Comparison of ENCODE assay signal across 9 mouse cellular contexts in genomic region chr15:89622312-89622958, GRCm38 (mm10). TPM values are rescaled to one million over a fixed set of nuclear protein-coding genes. Genes with fewer than 3 reads are reported as not detected.
DNase-seq lines count a peak whose midpoint lies in the region; ATAC-seq and TF ChIP-seq lines count a peak whose summit lies in the region.
"Had no signal": no experiment of that assay in that cellular context is flagged by ENCODE, and none has a peak within 500 bp of the region (broad histone marks: within the 10 kb centered on the region; RNA-seq: fewer than 3 reads in every experiment).

No protein-coding gene starts in this region.

- peak; percentile 62 for ATAC-seq in forebrain, postnatal 0 days

- H3K4me3 ChIP-seq in E14TG2a.4 (replicated peaks; ENCODE audit: low read length) = no peak overlapping the region; the same call in 1 of the 2 replicates
- H3K4me3 ChIP-seq in cerebellum, adult 2 months (replicated peaks; ENCODE audit: insufficient read depth, low read depth, low read length) = no peak overlapping the region
- no peak overlapping the region for H3K4me3 ChIP-seq in forebrain, postnatal 0 days (ENCODE audit: low read depth, low read length)
- H3K4me3 ChIP-seq in midbrain, embryonic 10.5 days = no peak overlapping the region
- H3K4me3 ChIP-seq: liver, embryonic 13.5 days had no signal

- no peak overlapping the region for H3K4me2 ChIP-seq in forebrain, postnatal 0 days (ENCODE audit: low read depth)
- H3K4me2 ChIP-seq: liver, embryonic 13.5 days had no signal

- 75% methylated on average over 12 of the region's 12 CpGs for WGBS in cerebellum, adult 2 months
- 70% methylated on average over 12 of the region's 12 CpGs for WGBS in forebrain, postnatal 0 days
- 78% methylated on average over 12 of the region's 12 CpGs for WGBS in midbrain, embryonic 10.5 days

- H3K9ac ChIP-seq in forebrain, postnatal 0 days = no peak overlapping the region
- H3K9ac ChIP-seq: liver, embryonic 13.5 days had no signal

- DNase-seq in cerebellum, adult 11 months = peak; percentile 5
- DNase-seq in cerebellum, adult 11-12 months = no peak
- DNase-seq in cerebellum, adult 2 months = peak; percentile 10 to 26
- DNase-seq in forebrain, postnatal 0 days = peak; percentile 82
- DNase-seq in kidney, postnatal 4 days = peak; percentile 61 to 62
- peak; percentile 59 for DNase-seq in midbrain, embryonic 10.5 days (ENCODE audit: low spot score)
- peak; percentile 56 for DNase-seq in testis, postnatal 10 days (ENCODE audit: low spot score)
- DNase-seq: liver, embryonic 13.5 days had no signal

- H3K4me1 ChIP-seq in E14TG2a.4 (replicated peaks; ENCODE audit: low read depth, low read length) = no peaks in the 10 kb centered on the region
- H3K4me1 ChIP-seq in cerebellum, adult 2 months (ENCODE audit: control insufficient read depth, insufficient read depth, low read length) = no peaks in the 10 kb centered on the region
- H3K4me1 ChIP-seq in forebrain, postnatal 0 days (ENCODE audit: insufficient read depth) = no peaks in the 10 kb centered on the region
- no peaks in the 10 kb centered on the region for H3K4me1 ChIP-seq in midbrain, embryonic 10.5 days
- H3K4me1 ChIP-seq: liver, embryonic 13.5 days had no signal

- no peaks in the 10 kb centered on the region for H3K36me3 ChIP-seq in E14TG2a.4 (ENCODE audit: insufficient read depth, low read length)
- no peaks in the 10 kb centered on the region for H3K36me3 ChIP-seq in forebrain, postnatal 0 days (ENCODE audit: insufficient read depth)
- no peaks in the 10 kb centered on the region for H3K36me3 ChIP-seq in midbrain, embryonic 10.5 days
- H3K36me3 ChIP-seq: liver, embryonic 13.5 days had no signal

- H3K27me3 ChIP-seq in E14TG2a.4 (ENCODE audit: insufficient read depth, low read length) = no peaks in the 10 kb centered on the region
- H3K27me3 ChIP-seq in cerebellum, adult 2 months (ENCODE audit: control insufficient read depth, insufficient read depth, low read length) = no peaks in the 10 kb centered on the region
- H3K27me3 ChIP-seq in forebrain, postnatal 0 days (ENCODE audit: insufficient read depth, low read length) = no peaks in the 10 kb centered on the region
- no peaks in the 10 kb centered on the region for H3K27me3 ChIP-seq in midbrain, embryonic 10.5 days (ENCODE audit: low read depth, poor library complexity, severe bottlenecking)
- H3K27me3 ChIP-seq: liver, embryonic 13.5 days had no signal

- peaks cover 26% of the 10 kb centered on the region for H3K9me3 ChIP-seq in E14TG2a.4 (ENCODE audit: low read length)
- no peaks in the 10 kb centered on the region for H3K9me3 ChIP-seq in forebrain, postnatal 0 days (ENCODE audit: low read length)
- no peaks in the 10 kb centered on the region for H3K9me3 ChIP-seq in midbrain, embryonic 10.5 days (replicated peaks)
- H3K9me3 ChIP-seq: liver, embryonic 13.5 days had no signal

- no peak overlapping the region for H3K27ac ChIP-seq in cerebellum, adult 2 months (ENCODE audit: insufficient read depth, low read length)
- H3K27ac ChIP-seq in forebrain, postnatal 0 days (ENCODE audit: low read depth, low read length) = no peak overlapping the region
- no peak overlapping the region for H3K27ac ChIP-seq in midbrain, embryonic 10.5 days (replicated peaks)
- H3K27ac ChIP-seq: liver, embryonic 13.5 days had no signal

- TF ChIP-seq POLR2A in cerebellum, adult 2 months (IDR thresholded peaks at IDR 0.05; ENCODE audit: borderline replicate concordance, insufficient read depth, low read length) = no peak

- TF ChIP-seq CTCF in E14TG2a.4 (conservative IDR thresholded peaks at IDR 0.05; ENCODE audit: low read length) = peak; percentile 39
- peak; percentile 64 for TF ChIP-seq CTCF in cerebellum, adult 2 months (IDR thresholded peaks at IDR 0.05; ENCODE audit: borderline replicate concordance, insufficient read depth, low read depth, low read length)
- TF ChIP-seq CTCF in forebrain, postnatal 0 days (IDR thresholded peaks at IDR 0.05; ENCODE audit: low read depth) = peak; percentile 95

RNA-seq across cellular contexts. Expression of gene Rabl2, which starts 30.7 kb away (rescaled TPM):
- polyA plus RNA-seq in cerebellum, adult 2 months (2012; rRNA removed) = 79.8 and 83.4 TPM in 2 replicates
- 38.6 and 51.3 TPM in 2 replicates for total RNA-seq in forebrain, postnatal 0 days (2014; rRNA removed)
- polyA plus RNA-seq in forebrain, postnatal 0 days (2015; fragmentation: Nextera tagmentation; extraction: Ambion mirVana) = 62.4 and 62.6 TPM in 2 replicates
- 80.1 and 80.7 TPM in 2 replicates for polyA plus RNA-seq in midbrain, embryonic 10.5 days (2016; fragmentation: Nextera tagmentation; extraction: Ambion mirVana)

RNA-seq across cellular contexts. Expression of gene Acr, which starts 54.3 kb away (rescaled TPM):
- polyA plus RNA-seq in cerebellum, adult 2 months (2012; rRNA removed) = 2.4 and 2.6 TPM in 2 replicates
- total RNA-seq in forebrain, postnatal 0 days (2014; rRNA removed) = 2.0 and 3.6 TPM in 2 replicates
- polyA plus RNA-seq in forebrain, postnatal 0 days (2015; fragmentation: Nextera tagmentation; extraction: Ambion mirVana) = 1.3 and 2.0 TPM in 2 replicates
- polyA plus RNA-seq in midbrain, embryonic 10.5 days (2016; fragmentation: Nextera tagmentation; extraction: Ambion mirVana) = 0.10 and 0.47 TPM in 2 replicates

Comparison
In these comparisons a context has a peak if more than half of its experiments do, and no peak if none do; other contexts are left out.
1. CTCF ChIP-seq: peak in every context shown above with its lines; median percentile 95 in forebrain, postnatal 0 days; 64 in cerebellum, adult 2 months; 39 in E14TG2a.4.